22 mouse cellular contexts compared by ENCODE assay signal in the genomic region with DNA sequence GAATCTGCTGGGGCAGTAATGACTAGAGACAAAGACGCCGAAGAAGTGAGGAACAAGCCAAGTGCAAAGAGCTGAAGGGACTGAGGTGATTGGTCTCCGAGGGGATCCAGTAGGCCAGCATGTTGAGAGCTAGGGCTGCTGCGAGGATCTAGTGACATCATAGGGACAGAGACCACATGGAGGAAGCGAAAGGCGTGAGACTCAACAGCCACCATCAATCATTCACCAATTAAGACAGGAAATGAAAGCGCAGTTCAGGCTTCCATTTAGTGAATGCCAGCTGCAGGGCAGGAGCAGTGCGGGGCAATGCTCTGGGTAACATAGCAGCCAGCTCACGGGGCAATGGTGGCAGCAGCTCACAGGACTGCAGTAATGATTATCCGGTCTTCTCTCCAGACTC. TPM values are rescaled to one million over a fixed set of nuclear protein-coding genes. Genes with fewer than 3 reads are reported as not detected.
DNase-seq lines count a peak whose midpoint lies in the region; ATAC-seq and TF ChIP-seq lines count a peak whose summit lies in the region.
"Had no signal": no experiment of that assay in that cellular context is flagged by ENCODE, and none has a peak within 500 bp of the region (broad histone marks: within the 10 kb centered on the region; RNA-seq: fewer than 3 reads in every experiment).

No protein-coding gene starts in this region.

- H3K4me3 ChIP-seq in lung, embryonic 14.5 days (ENCODE audit: low read depth, low read length): no peak overlapping the region
- H3K4me3 ChIP-seq: embryonic facial prominence, embryonic 13.5 days; heart, embryonic 10.5 days; hindbrain, embryonic 13.5 days; intestine, embryonic 15.5 days; stomach, embryonic 15.5 days had no signal

- H3K27ac ChIP-seq in lung, embryonic 14.5 days (ENCODE audit: low read depth): no peak overlapping the region
- H3K27ac ChIP-seq: embryonic facial prominence, embryonic 13.5 days; heart, embryonic 10.5 days; hindbrain, embryonic 13.5 days; intestine, embryonic 15.5 days; stomach, embryonic 15.5 days had no signal

- peaks cover 7% of the 10 kb centered on the region for H3K4me1 ChIP-seq in lung, embryonic 14.5 days (ENCODE audit: insufficient read depth)
- H3K4me1 ChIP-seq: embryonic facial prominence, embryonic 13.5 days; hindbrain, embryonic 13.5 days; intestine, embryonic 15.5 days; stomach, embryonic 15.5 days had no signal

- ATAC-seq in lung, embryonic 14.5 days (ENCODE audit: insufficient read depth): no peak
- ATAC-seq in megakaryocyte progenitor cell, adult 5-6 weeks (replicated peaks; ENCODE audit: poor library complexity): peak; percentile 99
- ATAC-seq: forebrain, embryonic 14.5 days; intestine, embryonic 15.5 days had no signal

- 64% methylated on average over 10 of the region's 10 CpGs for WGBS in lung, embryonic 14.5 days

- no peak overlapping the region for H3K9ac ChIP-seq in lung, embryonic 14.5 days
- H3K9ac ChIP-seq: embryonic facial prominence, embryonic 13.5 days; hindbrain, embryonic 13.5 days; intestine, embryonic 15.5 days; stomach, embryonic 15.5 days had no signal

- peak; percentile 81 for DNase-seq in heart, adult 11 months
- no peak for DNase-seq in heart, adult 8-10 months (ENCODE audit: low spot score)
- DNase-seq in lung, embryonic 14.5 days: peak; percentile 17
- no peak for DNase-seq in lung, postnatal 4 days
- peak; percentile 86 for DNase-seq in MN1 (ENCODE audit: low spot score)
- DNase-seq in urinary bladder, postnatal 4 days (ENCODE audit: low spot score in 2 of 2): no peak
- DNase-seq: cerebellum, adult 18-20 months; cerebellum, postnatal 25 days; gastrocnemius, postnatal 14 days; kidney, postnatal 25 days; left cerebral cortex, postnatal 4 days; liver; retina, postnatal 1 day had no signal

- H3K9me3 ChIP-seq in lung, embryonic 14.5 days (ENCODE audit: low read depth, low read length): no peaks in the 10 kb centered on the region
- H3K9me3 ChIP-seq: embryonic facial prominence, embryonic 13.5 days; heart, embryonic 10.5 days; hindbrain, embryonic 13.5 days; intestine, embryonic 15.5 days; stomach, embryonic 15.5 days had no signal

- H3K27me3 ChIP-seq in lung, embryonic 14.5 days (ENCODE audit: insufficient read depth, low read length): no peaks in the 10 kb centered on the region
- H3K27me3 ChIP-seq: embryonic facial prominence, embryonic 13.5 days; hindbrain, embryonic 13.5 days; intestine, embryonic 15.5 days; stomach, embryonic 15.5 days had no signal

- no peak for TF ChIP-seq CTCF in lung, embryonic 14.5 days (IDR thresholded peaks at IDR 0.05; ENCODE audit: low read depth)

- no peak overlapping the region for H3K4me2 ChIP-seq in lung, embryonic 14.5 days
- H3K4me2 ChIP-seq: embryonic facial prominence, embryonic 13.5 days; hindbrain, embryonic 13.5 days; intestine, embryonic 15.5 days; midbrain, embryonic 11.5 days; stomach, embryonic 15.5 days had no signal

- no peaks in the 10 kb centered on the region for H3K36me3 ChIP-seq in lung, embryonic 14.5 days (ENCODE audit: insufficient read depth)
- H3K36me3 ChIP-seq: embryonic facial prominence, embryonic 13.5 days; heart, embryonic 10.5 days; hindbrain, embryonic 13.5 days; intestine, embryonic 15.5 days; stomach, embryonic 15.5 days had no signal

RNA-seq across cellular contexts. Expression of a gene that starts 17.7 kb away (rescaled TPM):
- total RNA-seq in heart, adult 8-10 months (2022): 1 to 10 TPM; 1.4 to 2.2 (median 1.6) TPM
- polyA plus RNA-seq in lung, embryonic 14.5 days (2014; fragmentation: Nextera tagmentation; extraction: Ambion mirVana): 7.9 and 9.0 TPM in 2 replicates
- 0.59 and 0.69 TPM in 2 replicates for total RNA-seq in megakaryocyte progenitor cell, adult 5-6 weeks (2015)
- 0.29 and 0.64 TPM in 2 replicates for total RNA-seq in megakaryocyte progenitor cell, adult 5-6 weeks (2017)
- total RNA-seq: monocyte, adult 5-6 weeks had no signal

Comparison
In these comparisons a context has a peak if more than half of its experiments do, and no peak if none do; other contexts are left out.
1. DNase-seq: peak in heart, adult 11 months (single experiment), lung, embryonic 14.5 days (single experiment) and MN1 (single experiment); none in heart, adult 8-10 months (single experiment), lung, postnatal 4 days (0 of 2) and urinary bladder, postnatal 4 days (0 of 2).